Mouse (Mus musculus): Measurements from ENCODE around the gene Ttbk1. TPM values are rescaled to one million over a fixed set of nuclear protein-coding genes. Genes with fewer than 3 reads are reported as not detected.
A peak's percentile ranks its signal among the peaks of the same experiment; 100 is the strongest.

Ttbk1 gene
- total and polyA plus RNA-seq, 3 experiments, result 0.08 TPM; not detected in 2

DNA sequence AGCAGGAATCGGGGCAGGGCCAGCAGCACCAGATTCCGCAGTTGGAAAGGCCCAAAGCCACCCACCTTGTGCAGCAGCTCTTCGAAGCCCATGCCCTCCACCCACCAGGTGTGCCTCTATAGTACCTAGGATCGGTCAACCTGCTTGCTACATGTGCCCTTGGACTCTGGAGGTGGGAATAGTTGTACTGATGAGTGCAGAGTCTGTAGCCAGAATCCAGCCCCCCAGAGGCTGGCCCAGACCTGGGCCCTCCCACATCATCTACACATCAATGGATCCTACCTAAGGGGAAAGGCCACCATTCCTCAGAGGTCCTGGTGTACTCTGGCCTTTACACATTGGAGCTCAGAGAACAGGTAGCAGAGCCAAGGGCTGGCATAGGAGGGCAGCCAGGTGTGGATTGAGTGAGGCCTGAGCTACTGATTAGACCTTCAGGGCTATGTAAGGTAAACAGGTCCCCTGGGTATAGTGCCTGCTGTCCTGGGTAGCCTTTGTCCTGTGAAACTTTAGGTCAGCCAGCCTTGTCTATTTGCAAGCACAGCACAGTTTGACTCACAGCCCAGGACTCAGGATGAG lies 49.1 kb downstream of the Ttbk1 start, which contains the start of gene Slc22a7:
Slc22a7 (minus strand) TSS at position 160 of the 576 bp plus-strand sequence.
- Histone ChIP-seq H3K79me2 (ENCODE audit: control insufficient read depth, insufficient read depth, low read length, poor library complexity) (no peaks in the 10 kb centered on the region), H3K9ac (ENCODE audit: control insufficient read depth, low read depth, low read length, poor library complexity, severe bottlenecking) (no peak within 1 kb of the TSS), H3K4me3 (ENCODE audit: control insufficient read depth in 1 of 2, insufficient read depth in 1 of 2, low read depth in 2 of 2, low read length in 2 of 2) (no peak within 1 kb of the TSS), H3K4me1 (ENCODE audit: control insufficient read depth in 1 of 2, insufficient read depth in 2 of 2, low read length in 2 of 2) (no peaks in the 10 kb centered on the region), H3K27me3 (ENCODE audit: control insufficient read depth in 1 of 2, insufficient read depth in 2 of 2, low read length in 2 of 2) (peaks cover 0 to under 1% of the 10 kb centered on the region in 2 experiments; a peak in 1 of 4 replicates), H3K9me3 (replicated peaks; ENCODE audit: insufficient read depth, low read length) (no peaks in the 10 kb centered on the region), H3K36me3 (ENCODE audit: control insufficient read depth in 1 of 2, insufficient read depth in 2 of 2, low read length in 2 of 2) (no peaks in the 10 kb centered on the region), H3K27ac (ENCODE audit: control insufficient read depth, low read depth, low read length) (no peak within 1 kb of the TSS)
- TF ChIP-seq ETS1 (IDR thresholded peaks at IDR 0.05; ENCODE audit: low read depth, low read length), result no peak
- no peak for TF ChIP-seq MYB (IDR thresholded peaks at IDR 0.05; ENCODE audit: low read depth, low read length)
- TF ChIP-seq MEF2A (IDR thresholded peaks at IDR 0.05; ENCODE audit: extremely low read depth, insufficient replicate concordance, low read depth, low read length, poor library complexity, severe bottlenecking), result no peak
- TF ChIP-seq ELF1 (IDR thresholded peaks at IDR 0.05; ENCODE audit: low read depth, low read length), result no peak
- no peak for TF ChIP-seq MAZ (IDR thresholded peaks at IDR 0.05; ENCODE audit: low read depth, low read length)
- no peak for TF ChIP-seq MAFK (IDR thresholded peaks at IDR 0.05; ENCODE audit: borderline replicate concordance, low read depth, low read length)
- no peak for TF ChIP-seq NRF1 (IDR thresholded peaks at IDR 0.05; ENCODE audit: insufficient read depth, low read depth, low read length, poor library complexity, severe bottlenecking)
- TF ChIP-seq BHLHE40 (IDR thresholded peaks at IDR 0.05; ENCODE audit: borderline replicate concordance, low read depth, low read length), result no peak
- no peak for TF ChIP-seq TBP (IDR thresholded peaks at IDR 0.05; ENCODE audit: low read depth, low read length)
- TF ChIP-seq ZC3H11A (IDR thresholded peaks at IDR 0.05; ENCODE audit: low read depth, low read length), result no peak
- TF ChIP-seq GATA1 (IDR thresholded peaks at IDR 0.05; ENCODE audit: low read depth, low read length), result no peak
- DNase-seq (ENCODE audit: low read depth, low spot score), result no peak

DNA sequence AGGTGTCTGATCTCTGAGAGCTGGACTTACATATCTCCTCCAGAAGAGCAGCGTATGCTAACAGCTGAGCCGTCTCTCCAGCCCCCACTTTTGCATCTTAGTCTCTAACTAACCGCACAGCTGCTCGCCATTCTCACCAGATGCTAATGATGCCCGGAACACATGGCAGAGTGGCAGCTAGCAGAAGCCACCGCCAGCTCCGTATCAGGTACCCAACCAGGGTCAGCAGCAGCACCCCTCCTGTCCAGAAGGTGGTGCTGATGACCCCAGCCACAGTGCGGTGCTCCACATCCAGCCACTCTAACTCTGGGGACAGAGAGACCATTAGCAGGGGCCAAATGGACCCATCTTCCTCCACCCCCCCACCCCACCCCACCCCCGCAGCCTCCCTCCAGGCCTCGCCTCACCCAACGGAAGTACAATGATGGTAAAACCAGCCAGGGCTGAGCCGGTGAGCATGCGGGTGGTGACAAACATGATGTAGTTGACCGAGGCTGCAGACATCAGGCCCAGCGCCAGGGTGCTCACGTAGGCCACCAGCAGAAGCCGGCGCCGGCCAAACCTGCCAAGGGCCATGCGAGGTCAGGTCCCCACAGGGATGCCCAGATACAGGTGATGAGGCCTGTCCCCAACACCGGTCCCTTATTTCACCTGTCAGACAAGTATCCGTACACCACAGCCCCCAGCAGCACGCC lies 50.7 kb downstream of the Ttbk1 start:
- H3K9me3 ChIP-seq (replicated peaks; ENCODE audit: insufficient read depth, low read length), result no peaks in the 10 kb centered on the region
- H3K79me2 ChIP-seq (ENCODE audit: control insufficient read depth, insufficient read depth, low read length, poor library complexity), result no peaks in the 10 kb centered on the region
- no peak overlapping the region for H3K27ac ChIP-seq (ENCODE audit: control insufficient read depth, low read depth, low read length)
- peak in 2 of 3 experiments; percentile 35 to 48; a peak in 4 of 6 replicates for TF ChIP-seq CTCF (IDR thresholded peaks at IDR 0.05 in 2 of 3, conservative IDR thresholded peaks at IDR 0.05 in 1 of 3; ENCODE audit: control insufficient read depth in 1 of 3, insufficient read depth in 1 of 3, low read depth in 2 of 3, low read length in 3 of 3, poor library complexity in 1 of 3, severe bottlenecking in 1 of 3)
- no peak for TF ChIP-seq ZNF384 (IDR thresholded peaks at IDR 0.05; ENCODE audit: low read depth, low read length)
- TF ChIP-seq BHLHE40 (IDR thresholded peaks at IDR 0.05; ENCODE audit: borderline replicate concordance, low read depth, low read length), result no peak
- peak; percentile 33 for TF ChIP-seq SMC3 (IDR thresholded peaks at IDR 0.05; ENCODE audit: low read depth, low read length)
- TF ChIP-seq E2F4 (IDR thresholded peaks at IDR 0.05; ENCODE audit: borderline replicate concordance, low read depth, low read length), result no peak
- no peak overlapping the region for H3K9ac ChIP-seq (ENCODE audit: control insufficient read depth, low read depth, low read length, poor library complexity, severe bottlenecking)
- no peak overlapping the region for H3K4me3 ChIP-seq (ENCODE audit: control insufficient read depth in 1 of 2, insufficient read depth in 1 of 2, low read depth in 2 of 2, low read length in 2 of 2)
- no peak for DNase-seq (ENCODE audit: low read depth, low spot score)
- H3K4me1 ChIP-seq (ENCODE audit: control insufficient read depth in 1 of 2, insufficient read depth in 2 of 2, low read length in 2 of 2), result no peaks in the 10 kb centered on the region
- H3K36me3 ChIP-seq (ENCODE audit: control insufficient read depth in 1 of 2, insufficient read depth in 2 of 2, low read length in 2 of 2), result no peaks in the 10 kb centered on the region
- no peaks in the 10 kb centered on the region for H3K27me3 ChIP-seq (ENCODE audit: control insufficient read depth in 1 of 2, insufficient read depth in 2 of 2, low read length in 2 of 2)

Data from MEL (cell line).